In genomic region chr5:120588569-120589094, GRCm38 (mm10) we compare ENCODE assay signal across 8 mouse cellular contexts. TPM values are rescaled to one million over a fixed set of nuclear protein-coding genes. Genes with fewer than 3 reads are reported as not detected.
DNase-seq lines count a peak whose midpoint lies in the region; ATAC-seq and TF ChIP-seq lines count a peak whose summit lies in the region.

Gene Tpcn1, minus strand, starts transcription at chr5:120588673.
Gene Iqcd, plus strand, starts transcription at chr5:120589016.

- peak within 1 kb of the TSS; percentile 91 for H3K4me2 ChIP-seq in embryonic facial prominence, embryonic 15.5 days (replicated peaks)
- H3K4me2 ChIP-seq in kidney, embryonic 15.5 days = peak within 1 kb of the TSS; percentile 91

- H3K27ac ChIP-seq in bone marrow, adult 2 months (ENCODE audit: control insufficient read depth, insufficient read depth, low read depth, low read length, poor library complexity) = peak within 1 kb of the TSS; percentile 96
- H3K27ac ChIP-seq in embryonic facial prominence, embryonic 15.5 days (replicated peaks) = peak within 1 kb of the TSS; percentile 87
- peak within 1 kb of the TSS; percentile 91 for H3K27ac ChIP-seq in heart, embryonic 10.5 days
- H3K27ac ChIP-seq in kidney, embryonic 15.5 days = peak within 1 kb of the TSS; percentile 73

- WGBS in bone marrow, adult 2 months = under 1% methylated on average over 35 of the region's 35 CpGs
- 0% methylated on average over 34 of the region's 35 CpGs for WGBS in embryonic facial prominence, embryonic 15.5 days
- whole genome bisulfite sequencing in heart, embryonic 10.5 days = under 1% methylated on average over 35 of the region's 35 CpGs
- under 1% methylated on average over 35 of the region's 35 CpGs for WGBS in kidney, embryonic 15.5 days

- peak within 1 kb of the TSS; percentile 76 for H3K9ac ChIP-seq in embryonic facial prominence, embryonic 15.5 days
- H3K9ac ChIP-seq in kidney, embryonic 15.5 days = peak within 1 kb of the TSS; percentile 80

- peaks cover 16% of the 10 kb centered on the region for H3K36me3 ChIP-seq in embryonic facial prominence, embryonic 15.5 days
- peaks cover 15% of the 10 kb centered on the region for H3K36me3 ChIP-seq in heart, embryonic 10.5 days
- H3K36me3 ChIP-seq in kidney, embryonic 15.5 days = peaks cover 16% of the 10 kb centered on the region

- peak within 1 kb of the TSS; percentile 81 for H3K4me3 ChIP-seq in bone marrow, adult 2 months (replicated peaks; ENCODE audit: control insufficient read depth, low read depth, low read length)
- H3K4me3 ChIP-seq in embryonic facial prominence, embryonic 15.5 days (replicated peaks) = peak within 1 kb of the TSS; percentile 92
- peak within 1 kb of the TSS; percentile 90 for H3K4me3 ChIP-seq in heart, embryonic 10.5 days
- peak within 1 kb of the TSS; percentile 76 for H3K4me3 ChIP-seq in kidney, embryonic 15.5 days (replicated peaks)

- DNase-seq in 416B (ENCODE audit: low read depth) = peak; percentile 100
- DNase-seq in heart, embryonic 10.5 days (ENCODE audit: low spot score) = peak; percentile 99
- DNase-seq in liver = peak; percentile 100
- DNase-seq in spleen, postnatal 4 days (ENCODE audit: low spot score in 2 of 2) = peak; percentile 99

- H3K9me3 ChIP-seq in embryonic facial prominence, embryonic 15.5 days (replicated peaks) = no peaks in the 10 kb centered on the region
- H3K9me3 ChIP-seq in heart, embryonic 10.5 days = no peaks in the 10 kb centered on the region
- H3K9me3 ChIP-seq in kidney, embryonic 15.5 days (replicated peaks) = no peaks in the 10 kb centered on the region

- no peak for TF ChIP-seq CTCF in bone marrow, adult 2 months (IDR thresholded peaks at IDR 0.05; ENCODE audit: control insufficient read depth, insufficient read depth, low read length)

- no peaks in the 10 kb centered on the region for H3K27me3 ChIP-seq in embryonic facial prominence, embryonic 15.5 days
- no peaks in the 10 kb centered on the region for H3K27me3 ChIP-seq in heart, embryonic 10.5 days (ENCODE audit: insufficient read depth, poor library complexity, severe bottlenecking)
- H3K27me3 ChIP-seq in kidney, embryonic 15.5 days = no peaks in the 10 kb centered on the region

- H3K4me1 ChIP-seq in bone marrow, adult 2 months (ENCODE audit: control insufficient read depth, insufficient read depth, low read length) = peaks cover 2% of the 10 kb centered on the region; the same call in 1 of the 2 replicates
- H3K4me1 ChIP-seq in embryonic facial prominence, embryonic 15.5 days = peaks cover 30% of the 10 kb centered on the region
- peaks cover 34% of the 10 kb centered on the region for H3K4me1 ChIP-seq in heart, embryonic 10.5 days
- peaks cover 38% of the 10 kb centered on the region for H3K4me1 ChIP-seq in kidney, embryonic 15.5 days

- ATAC-seq in embryonic facial prominence, embryonic 15.5 days (ENCODE audit: insufficient number of reproducible peaks, low FRiP score, low TSS enrichment, low read depth) = peak; percentile 97
- peak; percentile 97 for ATAC-seq in kidney, embryonic 15.5 days (replicated peaks; ENCODE audit: low FRiP score)
- ATAC-seq in monocyte, adult 5-6 weeks (replicated peaks; ENCODE audit: insufficient number of reproducible peaks, low FRiP score, low TSS enrichment, poor library complexity, severe bottlenecking) = peak; percentile 94

- TF ChIP-seq POLR2A in bone marrow, adult 2 months (IDR thresholded peaks at IDR 0.05; ENCODE audit: borderline replicate concordance, control insufficient read depth, low read depth, low read length) = peak; percentile 99

RNA-seq across cellular contexts. Expression of gene Tpcn1, which starts in this region (rescaled TPM):
- 34.6 and 46.7 TPM in 2 replicates for polyA plus RNA-seq in bone marrow, adult 2 months (2011; ENCODE audit: insufficient read depth, insufficient read length, low replicate concordance, missing spikeins)
- 28.4 and 28.6 TPM in 2 replicates for polyA plus RNA-seq in embryonic facial prominence, embryonic 15.5 days (2015; fragmentation: Nextera tagmentation; extraction: Ambion mirVana)
- 13.0 and 21.7 TPM in 2 replicates for polyA plus RNA-seq in heart, embryonic 10.5 days (2016; fragmentation: Nextera tagmentation; extraction: Ambion mirVana)
- 32.9 and 36.0 TPM in 2 replicates for polyA plus RNA-seq in kidney, embryonic 15.5 days (2015; fragmentation: Nextera tagmentation; extraction: Ambion mirVana)
- total RNA-seq in monocyte, adult 5-6 weeks (2017) = 8.1 to 8.8 TPM (median 8.5 TPM) in 3 replicates

RNA-seq across cellular contexts. Expression of gene Iqcd, which starts in this region (rescaled TPM):
- polyA plus RNA-seq in bone marrow, adult 2 months (2011; ENCODE audit: insufficient read depth, insufficient read length, low replicate concordance, missing spikeins) = 3.7 and 7.2 TPM in 2 replicates
- polyA plus RNA-seq in embryonic facial prominence, embryonic 15.5 days (2015; fragmentation: Nextera tagmentation; extraction: Ambion mirVana) = 1.9 and 3.2 TPM in 2 replicates
- 0.15 and 0.24 TPM in 2 replicates for polyA plus RNA-seq in heart, embryonic 10.5 days (2016; fragmentation: Nextera tagmentation; extraction: Ambion mirVana)
- polyA plus RNA-seq in kidney, embryonic 15.5 days (2015; fragmentation: Nextera tagmentation; extraction: Ambion mirVana) = 0.82 and 0.90 TPM in 2 replicates
- 0.57 TPM in 1 of 3 replicates, not detected in the others for total RNA-seq in monocyte, adult 5-6 weeks (2017)

Comparison
In these comparisons a context has a peak if more than half of its experiments do, and no peak if none do; other contexts are left out.
1. Peak in every context shown above with its lines: DNase-seq, ATAC-seq, H3K4me3 ChIP-seq and H3K27ac ChIP-seq.